Mouse (Mus musculus): ENCODE results near the gene St8sia6.
A peak's percentile ranks its signal among the peaks of the same experiment; 100 is the strongest.

- peak; percentile 26; the same call in 1 of the 2 replicates for TF ChIP-seq CTCF (IDR thresholded peaks at IDR 0.05; ENCODE audit: low read depth)
- no peak for TF ChIP-seq EP300 (IDR thresholded peaks at IDR 0.05; ENCODE audit: low read depth)
Measured at GRCm38 (mm10) chr2:13806120-13806519, 12.3 kb upstream of the St8sia6 start.
